Mouse (Mus musculus): ENCODE results near the gene Ncoa5. TPM values are rescaled to one million over a fixed set of nuclear protein-coding genes. Genes with fewer than 3 reads are reported as not detected.
A peak's percentile ranks its signal among the peaks of the same experiment; 100 is the strongest.

Ncoa5 gene
- polyA plus RNA-seq, 1 experiment = 31.3 TPM

DNA sequence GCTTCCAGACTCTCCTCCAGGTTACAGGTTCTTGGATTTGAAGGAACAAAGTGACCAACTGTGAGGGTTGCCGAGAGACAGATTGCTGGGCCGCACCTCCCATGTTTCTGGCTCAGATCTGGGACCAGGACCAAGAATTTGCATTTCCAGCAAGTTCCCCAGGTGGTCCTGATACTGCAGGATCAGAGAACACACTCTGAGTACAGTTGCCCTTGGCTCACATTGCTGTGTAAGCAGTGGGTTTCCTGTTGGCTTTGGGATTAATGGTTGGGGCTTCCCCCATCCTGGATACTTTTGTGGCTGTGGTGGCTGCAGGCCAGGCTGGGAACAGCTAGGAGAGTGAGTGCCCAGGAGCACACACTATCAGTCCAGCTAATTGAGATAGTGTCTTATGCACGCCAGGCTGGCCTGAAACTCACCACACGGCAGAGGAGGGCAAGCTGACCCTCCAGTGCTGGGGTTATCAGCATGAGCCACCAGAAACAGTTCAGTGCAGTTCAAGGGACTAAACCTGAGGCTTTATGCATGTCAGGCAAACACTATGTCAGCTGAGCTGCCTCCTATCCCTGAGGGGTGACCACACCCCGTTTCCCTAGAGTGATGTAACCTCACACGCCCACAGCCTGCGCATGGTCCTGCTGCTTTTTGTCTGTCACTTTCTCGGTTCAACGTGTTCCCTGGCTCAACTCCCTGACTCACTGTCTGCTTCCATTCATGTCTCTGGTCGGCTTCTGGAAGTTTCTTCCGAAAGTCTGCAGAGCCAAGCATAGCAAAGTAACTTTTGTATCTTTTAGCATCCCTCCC lies 39.6 kb upstream of the Ncoa5 start:
- no peak overlapping the region for H3K27ac ChIP-seq (ENCODE audit: insufficient read depth, low read depth, low read length)
- H3K4me1 ChIP-seq (ENCODE audit: control insufficient read depth, insufficient read depth, low read length) = no peaks in the 10 kb centered on the region
- TF ChIP-seq CTCF (conservative IDR thresholded peaks at IDR 0.05; ENCODE audit: insufficient read depth, insufficient read length, low read depth, low read length) = no peak
- DNase-seq = no peak
- 37% methylated on average over 11 of the region's 11 CpGs for WGBS
- H3K4me3 ChIP-seq (ENCODE audit: insufficient read depth, low read depth, low read length) = no peak overlapping the region
- H3K27me3 ChIP-seq (replicated peaks; ENCODE audit: control insufficient read depth, insufficient read depth, low read length) = no peaks in the 10 kb centered on the region
- no peaks in the 10 kb centered on the region for H3K36me3 ChIP-seq (ENCODE audit: control insufficient read depth, insufficient read depth, low read length)

DNA sequence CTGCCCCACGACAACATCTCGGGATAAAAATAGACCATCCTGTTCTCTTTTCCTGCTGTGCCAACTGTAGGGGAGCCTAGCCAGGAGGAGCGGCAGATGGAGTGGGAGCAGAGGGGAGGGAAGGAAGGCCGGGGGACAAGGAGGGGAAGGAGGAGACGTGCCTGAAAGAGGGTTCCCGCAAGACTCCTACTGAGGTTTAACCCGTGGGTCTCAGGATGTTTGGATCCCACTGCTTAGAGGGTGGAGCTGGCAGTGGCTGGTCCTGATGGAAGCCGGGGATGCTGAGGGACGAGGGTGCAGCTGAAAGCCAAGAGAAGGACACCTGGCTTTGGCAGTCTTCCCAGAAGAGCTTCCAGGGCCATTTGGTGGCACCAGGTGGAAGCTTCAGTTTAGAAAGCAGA lies 38.7 kb upstream of the Ncoa5 start:
- no peak for TF ChIP-seq POLR2A (IDR thresholded peaks at IDR 0.05; ENCODE audit: low read depth, low read length)
- H3K27ac ChIP-seq (ENCODE audit: insufficient read depth, low read depth, low read length) = no peak overlapping the region
- DNase-seq = no peak
- 15% methylated on average over 9 of the region's 9 CpGs for WGBS
- no peaks in the 10 kb centered on the region for H3K36me3 ChIP-seq (ENCODE audit: control insufficient read depth, insufficient read depth, low read length)
- H3K27me3 ChIP-seq (replicated peaks; ENCODE audit: control insufficient read depth, insufficient read depth, low read length) = no peaks in the 10 kb centered on the region
- no peak overlapping the region for H3K4me3 ChIP-seq (ENCODE audit: insufficient read depth, low read depth, low read length)
- no peaks in the 10 kb centered on the region for H3K4me1 ChIP-seq (ENCODE audit: control insufficient read depth, insufficient read depth, low read length)

DNA sequence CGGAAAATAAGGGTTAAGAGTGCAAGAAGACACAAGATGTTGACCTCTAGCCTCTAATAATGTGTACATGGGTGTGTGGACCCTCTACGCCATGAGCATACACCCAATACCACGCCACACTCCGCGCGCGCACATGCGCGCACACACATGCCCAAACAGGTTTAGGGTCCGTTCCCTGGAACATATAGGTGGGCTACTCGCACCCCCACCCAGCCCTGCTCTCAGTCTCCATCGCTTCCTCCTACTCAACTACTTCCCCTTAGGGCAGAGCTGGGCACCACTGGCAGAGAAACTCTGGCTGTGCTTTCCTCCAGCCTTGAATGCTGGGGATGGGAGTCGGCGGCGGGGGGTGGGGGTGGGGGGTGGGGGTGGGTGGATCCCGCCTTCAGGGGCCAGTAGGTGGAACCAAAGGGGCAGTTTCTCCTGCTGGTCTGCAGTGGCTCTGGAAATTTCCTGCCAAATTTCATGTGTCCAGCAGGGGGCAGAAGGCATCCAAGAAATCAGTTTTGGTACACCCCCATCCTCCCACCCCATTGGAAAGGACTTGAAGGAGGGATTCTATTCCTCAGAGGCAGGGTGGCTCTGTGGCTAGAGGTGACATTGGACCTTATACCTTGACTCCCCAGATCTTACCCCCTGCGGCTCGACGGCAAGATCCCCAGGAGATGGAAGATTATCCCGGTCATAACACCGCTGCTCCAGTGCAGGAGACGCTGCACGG lies 35.6 kb upstream of the Ncoa5 start:
- Histone ChIP-seq H3K4me1 (ENCODE audit: control insufficient read depth, insufficient read depth, low read length) (no peaks in the 10 kb centered on the region), H3K27me3 (replicated peaks; ENCODE audit: control insufficient read depth, insufficient read depth, low read length) (no peaks in the 10 kb centered on the region), H3K4me3 (ENCODE audit: insufficient read depth, low read depth, low read length) (no peak overlapping the region), H3K36me3 (ENCODE audit: control insufficient read depth, insufficient read depth, low read length) (no peaks in the 10 kb centered on the region), H3K27ac (ENCODE audit: insufficient read depth, low read depth, low read length) (no peak overlapping the region)
- TF ChIP-seq CTCF (conservative IDR thresholded peaks at IDR 0.05; ENCODE audit: insufficient read depth, insufficient read length, low read depth, low read length) (peak; percentile 66), POLR2A (IDR thresholded peaks at IDR 0.05; ENCODE audit: low read depth, low read length) (no peak)
- DNase-seq = peak; percentile 58
- 27% methylated on average over 23 of the region's 23 CpGs for WGBS

DNA sequence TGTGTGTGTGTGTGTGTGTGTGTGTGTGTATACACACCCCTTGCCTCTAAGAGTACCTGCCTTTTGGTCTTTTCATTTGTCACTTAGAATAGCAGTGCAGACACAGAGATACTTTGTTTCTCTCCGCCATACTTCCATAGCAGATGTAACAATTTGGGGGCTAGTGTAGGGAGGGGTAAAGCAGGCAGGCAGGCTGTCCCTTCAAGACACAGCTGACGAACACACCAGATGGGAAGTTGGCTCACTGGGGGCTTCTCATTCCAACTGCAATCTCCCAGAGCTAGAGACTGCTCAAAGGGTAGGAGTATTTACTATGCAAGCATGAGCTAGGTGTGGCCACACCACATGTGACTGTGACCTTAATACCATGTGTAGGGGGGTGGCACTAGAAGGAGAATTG lies 34.1 kb upstream of the Ncoa5 start:
- WGBS = 89% methylated on average over 2 of the region's 2 CpGs
- no peak overlapping the region for H3K4me3 ChIP-seq (ENCODE audit: insufficient read depth, low read depth, low read length)
- H3K36me3 ChIP-seq (ENCODE audit: control insufficient read depth, insufficient read depth, low read length) = no peaks in the 10 kb centered on the region

DNA sequence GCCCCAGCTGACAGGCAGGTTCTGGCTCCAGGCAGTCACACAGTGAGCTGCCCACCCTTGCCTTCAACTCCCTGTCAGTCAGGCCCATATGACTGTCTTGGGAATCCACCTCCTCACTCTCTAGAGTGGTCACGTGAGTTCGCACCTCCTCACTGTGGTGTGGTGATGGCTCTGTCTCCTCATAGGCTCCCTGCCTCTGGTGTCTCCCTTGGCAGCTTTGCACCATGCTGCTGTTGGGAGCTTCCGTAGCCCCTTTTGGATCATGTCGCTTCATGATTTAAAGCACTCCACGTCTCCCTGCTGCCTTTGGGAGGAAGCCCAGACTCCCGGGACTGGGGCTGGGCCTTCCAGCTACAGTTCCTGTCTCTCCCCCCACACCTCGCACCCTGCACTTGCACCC lies 29.8 kb upstream of the Ncoa5 start:
- no peaks in the 10 kb centered on the region for H3K36me3 ChIP-seq (ENCODE audit: control insufficient read depth, insufficient read depth, low read length)
- H3K27ac ChIP-seq (ENCODE audit: insufficient read depth, low read depth, low read length) = no peak overlapping the region
- DNase-seq = peak; percentile 16
- no peaks in the 10 kb centered on the region for H3K27me3 ChIP-seq (replicated peaks; ENCODE audit: control insufficient read depth, insufficient read depth, low read length)
- H3K4me1 ChIP-seq (ENCODE audit: control insufficient read depth, insufficient read depth, low read length) = no peaks in the 10 kb centered on the region
- no peak overlapping the region for H3K4me3 ChIP-seq (ENCODE audit: insufficient read depth, low read depth, low read length)
- TF ChIP-seq POLR2A (IDR thresholded peaks at IDR 0.05; ENCODE audit: low read depth, low read length) = no peak
- WGBS = 35% methylated on average over 7 of the region's 7 CpGs

More for the DNA sequence above, 34.1 kb upstream of the Ncoa5 start:
- TF ChIP-seq POLR2A (IDR thresholded peaks at IDR 0.05; ENCODE audit: low read depth, low read length) (no peak), CTCF (conservative IDR thresholded peaks at IDR 0.05; ENCODE audit: insufficient read depth, insufficient read length, low read depth, low read length) (no peak)
- H3K27me3 ChIP-seq (replicated peaks; ENCODE audit: control insufficient read depth, insufficient read depth, low read length) = no peaks in the 10 kb centered on the region
- H3K27ac ChIP-seq (ENCODE audit: insufficient read depth, low read depth, low read length) = no peak overlapping the region
- H3K4me1 ChIP-seq (ENCODE audit: control insufficient read depth, insufficient read depth, low read length) = no peaks in the 10 kb centered on the region
- DNase-seq = no peak

DNA sequence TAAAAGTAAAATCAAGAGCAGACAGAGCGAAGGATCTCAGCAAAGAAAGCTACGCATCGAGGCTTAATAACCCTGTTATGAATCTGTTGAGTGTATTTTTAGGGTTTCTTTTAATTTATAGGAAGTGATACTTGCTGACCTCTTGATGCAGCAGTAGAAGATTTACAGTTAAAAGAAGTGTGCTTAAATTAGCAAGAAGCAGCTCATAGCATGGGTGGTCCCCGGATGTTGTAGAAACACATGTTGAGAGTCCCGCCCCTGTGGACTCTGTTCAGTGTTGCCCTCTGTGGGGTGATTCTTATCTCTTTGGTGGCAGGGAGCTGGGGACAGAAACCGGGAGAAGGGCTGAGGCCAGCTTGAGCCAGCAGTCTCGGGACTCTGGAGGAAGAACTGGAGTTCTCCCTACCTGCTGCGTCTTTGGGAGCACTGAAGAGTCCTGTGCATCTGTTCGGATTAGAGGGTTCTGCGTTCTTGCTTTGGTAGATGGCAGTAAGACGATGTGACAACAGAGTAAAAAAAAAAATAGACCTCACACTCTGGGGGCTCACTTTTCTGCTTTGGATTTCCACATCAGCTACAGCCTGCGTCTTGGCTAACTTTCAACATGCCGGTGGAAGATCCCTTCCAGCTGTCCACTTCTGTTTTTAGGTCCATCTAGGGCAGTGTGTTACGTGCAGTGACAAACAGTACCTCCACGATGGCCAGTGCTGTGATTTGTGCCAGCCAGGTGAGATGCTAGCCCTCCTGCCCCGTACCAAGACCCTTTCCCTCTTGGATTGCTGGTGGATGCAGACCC lies 27.2 kb upstream of the Ncoa5 start:
- no peaks in the 10 kb centered on the region for H3K27me3 ChIP-seq (replicated peaks; ENCODE audit: control insufficient read depth, insufficient read depth, low read length)
- DNase-seq = peak; percentile 28
- no peaks in the 10 kb centered on the region for H3K4me1 ChIP-seq (ENCODE audit: control insufficient read depth, insufficient read depth, low read length)
- H3K4me3 ChIP-seq (ENCODE audit: insufficient read depth, low read depth, low read length) = no peak overlapping the region
- no peak overlapping the region for H3K27ac ChIP-seq (ENCODE audit: insufficient read depth, low read depth, low read length)
- 60% methylated on average over 16 of the region's 16 CpGs for WGBS
- TF ChIP-seq CTCF (conservative IDR thresholded peaks at IDR 0.05; ENCODE audit: insufficient read depth, insufficient read length, low read depth, low read length) = no peak
- TF ChIP-seq POLR2A (IDR thresholded peaks at IDR 0.05; ENCODE audit: low read depth, low read length) = no peak
- H3K36me3 ChIP-seq (ENCODE audit: control insufficient read depth, insufficient read depth, low read length) = no peaks in the 10 kb centered on the region

DNA sequence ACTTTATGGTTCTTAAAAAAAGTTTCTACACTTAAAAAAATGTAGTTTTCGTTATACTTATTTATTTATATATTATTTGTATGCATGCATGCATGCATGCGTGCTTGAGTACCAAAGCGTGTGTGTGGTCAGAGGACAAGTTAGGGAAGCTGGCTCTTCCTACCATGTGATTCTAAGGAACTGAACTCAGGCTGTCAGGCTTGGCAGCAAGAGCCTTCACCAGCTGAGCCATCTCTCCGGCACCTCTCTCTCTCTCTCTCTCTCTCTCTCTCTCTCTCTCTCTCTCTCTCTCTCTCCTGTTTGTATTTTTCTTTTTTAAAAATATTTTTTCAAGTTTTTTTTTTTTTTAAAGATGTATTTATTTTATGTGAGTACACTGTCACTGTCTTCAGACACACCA lies 25.3 kb upstream of the Ncoa5 start:
- DNase-seq = no peak
- Histone ChIP-seq H3K27me3 (replicated peaks; ENCODE audit: control insufficient read depth, insufficient read depth, low read length) (no peaks in the 10 kb centered on the region), H3K4me3 (ENCODE audit: insufficient read depth, low read depth, low read length) (no peak overlapping the region), H3K27ac (ENCODE audit: insufficient read depth, low read depth, low read length) (no peak overlapping the region), H3K4me1 (ENCODE audit: control insufficient read depth, insufficient read depth, low read length) (no peaks in the 10 kb centered on the region), H3K36me3 (ENCODE audit: control insufficient read depth, insufficient read depth, low read length) (no peaks in the 10 kb centered on the region)
- 92% methylated on average over 4 of the region's 4 CpGs for WGBS
- TF ChIP-seq CTCF (conservative IDR thresholded peaks at IDR 0.05; ENCODE audit: insufficient read depth, insufficient read length, low read depth, low read length) (no peak), POLR2A (IDR thresholded peaks at IDR 0.05; ENCODE audit: low read depth, low read length) (no peak)
